Mouse (Mus musculus) cerebellum, adult 2 months (tissue): ENCODE measurements around the gene Kdsr.

Experiments
- CTCF ChIP-seq: fragments of 200-500 bp; IDR thresholded peaks from 2 replicates; pipeline ENCODE4 v1.5.1; 2011; ENCODE audit warnings: low read depth, mild to moderate bottlenecking, control low read depth, low read length, moderate library complexity, borderline replicate concordance; ENCODE audit not compliant: insufficient read depth
- POLR2A ChIP-seq: fragments of 200-500 bp; IDR thresholded peaks from 2 replicates; pipeline ENCODE4 v1.6.1; 2011; ENCODE audit warnings: low read length, control low read depth, borderline replicate concordance; ENCODE audit not compliant: insufficient read depth

- TF ChIP-seq CTCF (no peak), POLR2A (no peak)
Measured at GRCm38 (mm10) chr1:106740735-106741134, 18.8 kb downstream of the Kdsr start.
